Mouse (Mus musculus) midbrain, embryonic 12.5 days (tissue): Measurements from ENCODE around the gene Trpc1. TPM values are rescaled to one million over a fixed set of nuclear protein-coding genes. Genes with fewer than 3 reads are reported as not detected.

Experiments
- ATAC-seq: fragments of 200-750 bp; cut with Nextera tagmentation; 2 replicates; pipeline ENCODE4 v1.8.0; 2017; ENCODE audit warnings: low read depth, moderate TSS enrichment, moderate library complexity; ENCODE audit not compliant: low FRiP score
- H3K27ac ChIP-seq: fragments of 300-500 bp; sonication (generic); replicated peaks from 2 replicates; pipeline ENCODE4 v1.5.1; 2016; ENCODE audit warnings: mild to moderate bottlenecking
- H3K27me3 ChIP-seq: fragments of 300-500 bp; sonication (generic); 2 replicates; pipeline ENCODE4 v1.6.1; 2016; ENCODE audit warnings: mild to moderate bottlenecking
- H3K36me3 ChIP-seq: fragments of 300-500 bp; sonication (generic); 2 replicates; pipeline ENCODE4 v1.6.1; 2016
- H3K4me1 ChIP-seq: fragments of 300-500 bp; sonication (generic); 2 replicates; pipeline ENCODE4 v1.6.1; 2016
- H3K4me2 ChIP-seq: fragments of 300-500 bp; sonication (generic); replicated peaks from 2 replicates; pipeline ENCODE4 v1.6.1; 2016; ENCODE audit warnings: mild to moderate bottlenecking, moderate library complexity
- H3K4me3 ChIP-seq: fragments of 300-500 bp; sonication (generic); 2 replicates; pipeline ENCODE4 v1.5.1; 2016; ENCODE audit warnings: mild to moderate bottlenecking
- H3K9ac ChIP-seq: fragments of 300-500 bp; sonication (generic); replicated peaks from 2 replicates; pipeline ENCODE4 v1.6.1; 2016; ENCODE audit warnings: mild to moderate bottlenecking, moderate library complexity
- H3K9me3 ChIP-seq: fragments of 300-500 bp; sonication (generic); 2 replicates; pipeline ENCODE4 v1.6.1; 2016; ENCODE audit warnings: mild to moderate bottlenecking
- WGBS: fragments of 180-500 bp; shearing (Covaris S2); methylation state at CpG from one replicate; pipeline ENCODE4 v1.1.7; 2016; 5-methylcytosine and 5-hydroxymethylcytosine counted together
- polyA plus RNA-seq: library from polyadenylated mRNA; unstranded; fragments of >200 nt; fragmentation: Nextera tagmentation; extraction: Ambion mirVana; gene quantifications from 2 replicates; pipeline ENCODE4 v1.2.1, GENCODE M21; 2016

Gene Trpc1
- polyA plus RNA-seq, 1 experiment from 2014 or later = 6.1 TPM

DNA sequence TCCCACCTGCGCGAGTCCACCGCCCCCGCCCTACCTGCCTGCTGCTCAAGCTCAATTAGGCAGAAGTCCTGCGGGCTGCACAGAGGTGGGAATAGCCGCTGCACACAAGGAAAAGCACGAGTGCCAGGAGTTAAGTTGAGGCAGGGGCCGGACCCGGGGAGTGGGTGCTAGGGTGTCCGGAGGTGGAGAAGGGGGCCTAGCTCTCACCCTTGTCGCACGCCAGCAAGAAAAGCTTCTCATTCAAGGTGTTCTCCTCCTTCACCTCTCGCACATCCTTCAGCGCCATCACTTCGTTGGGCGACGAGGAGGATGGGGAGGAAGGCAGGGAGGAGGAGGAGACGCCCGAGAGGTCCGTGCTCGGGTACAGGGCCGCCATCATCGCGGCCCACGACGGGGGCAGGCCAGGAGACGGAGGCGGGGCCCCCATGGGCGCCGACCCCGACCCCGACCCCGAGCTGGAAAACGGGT lies 680 bp downstream of the Trpc1 start:
- H3K27ac ChIP-seq = no peak overlapping the region
- peaks cover 4% of the 10 kb centered on the region for H3K27me3 ChIP-seq
- 2% methylated on average over 29 of the region's 34 CpGs for WGBS
- peak overlapping the region; percentile 90 for H3K4me3 ChIP-seq
- no peaks in the 10 kb centered on the region for H3K36me3 ChIP-seq
- peak overlapping the region; percentile 77 for H3K4me2 ChIP-seq
- ATAC-seq = peak; percentile 76
- H3K4me1 ChIP-seq = peaks cover 10% of the 10 kb centered on the region
- H3K9me3 ChIP-seq = no peaks in the 10 kb centered on the region
- peak overlapping the region; percentile 82 for H3K9ac ChIP-seq

DNA sequence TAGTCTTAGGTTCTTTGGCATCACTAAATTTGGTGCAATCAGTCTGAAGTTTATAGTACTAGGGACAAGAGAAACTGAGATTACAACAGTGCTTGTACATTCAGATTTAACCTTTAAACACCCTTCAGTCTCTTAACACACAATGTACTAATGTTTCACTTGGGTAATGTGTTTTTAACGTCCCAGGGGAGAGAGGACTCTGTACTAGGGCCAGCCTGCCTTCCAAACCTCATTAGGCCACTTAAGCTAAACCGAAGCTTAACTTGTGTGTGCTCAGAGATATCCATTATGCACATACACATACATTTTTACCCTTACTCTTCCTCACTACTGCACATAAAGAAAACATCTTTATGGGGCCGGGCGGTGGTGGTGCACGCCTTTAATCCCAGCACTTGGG lies 2.9 kb downstream of the Trpc1 start:
- 87% methylated on average over 5 of the region's 5 CpGs for WGBS
- no peak overlapping the region for H3K4me2 ChIP-seq
- H3K4me3 ChIP-seq = no peak overlapping the region
- H3K9me3 ChIP-seq = no peaks in the 10 kb centered on the region
- peaks cover 10% of the 10 kb centered on the region for H3K4me1 ChIP-seq
- H3K27me3 ChIP-seq = peaks cover 4% of the 10 kb centered on the region
- no peak for ATAC-seq
- no peak overlapping the region for H3K27ac ChIP-seq
- H3K36me3 ChIP-seq = no peaks in the 10 kb centered on the region
- no peak overlapping the region for H3K9ac ChIP-seq

DNA sequence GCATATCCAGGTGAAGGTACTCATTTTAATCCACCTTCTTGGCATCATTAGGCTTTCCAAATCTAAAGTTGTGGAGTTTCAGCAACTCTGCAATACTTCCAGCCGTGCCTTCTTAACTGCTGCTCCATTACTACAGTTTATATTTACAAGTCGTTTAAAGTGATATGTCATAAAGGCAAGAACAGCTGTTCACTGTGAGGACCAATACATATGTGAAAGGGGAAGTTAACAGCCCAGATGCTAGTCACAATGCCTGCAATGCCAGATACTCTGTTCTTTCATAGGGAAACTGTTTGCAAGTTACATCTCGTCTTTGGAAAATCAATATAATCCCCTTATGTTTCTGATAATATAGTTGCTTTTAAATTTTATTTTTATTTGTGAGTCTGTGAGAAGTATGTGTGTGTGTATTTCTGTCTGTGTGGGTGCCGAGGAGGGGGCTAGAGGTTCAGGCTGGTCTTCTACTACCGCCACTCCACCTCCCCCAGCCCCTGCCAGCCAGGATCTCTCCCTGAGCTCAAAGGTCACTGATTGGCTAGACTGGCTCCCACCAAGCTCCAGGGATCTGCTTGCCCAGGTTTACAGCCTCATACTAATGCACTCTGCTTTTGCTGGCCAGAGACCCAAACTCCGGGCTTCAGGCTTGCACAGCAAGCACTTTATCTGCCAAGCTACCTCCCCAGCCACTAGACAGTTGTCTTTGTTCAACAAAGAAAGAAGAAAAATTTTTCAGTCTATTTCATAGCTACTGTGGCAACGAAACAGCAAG lies 5.1 kb downstream of the Trpc1 start:
- ATAC-seq = no peak
- Histone ChIP-seq H3K36me3 (no peaks in the 10 kb centered on the region), H3K4me2 (no peak overlapping the region), H3K9ac (no peak overlapping the region), H3K27me3 (peaks cover 4% of the 10 kb centered on the region), H3K27ac (no peak overlapping the region), H3K4me1 (peaks cover 5% of the 10 kb centered on the region; the same call in 1 of the 2 replicates), H3K4me3 (no peak overlapping the region), H3K9me3 (no peaks in the 10 kb centered on the region)
- WGBS = 70% methylated on average over 7 of the region's 7 CpGs

DNA sequence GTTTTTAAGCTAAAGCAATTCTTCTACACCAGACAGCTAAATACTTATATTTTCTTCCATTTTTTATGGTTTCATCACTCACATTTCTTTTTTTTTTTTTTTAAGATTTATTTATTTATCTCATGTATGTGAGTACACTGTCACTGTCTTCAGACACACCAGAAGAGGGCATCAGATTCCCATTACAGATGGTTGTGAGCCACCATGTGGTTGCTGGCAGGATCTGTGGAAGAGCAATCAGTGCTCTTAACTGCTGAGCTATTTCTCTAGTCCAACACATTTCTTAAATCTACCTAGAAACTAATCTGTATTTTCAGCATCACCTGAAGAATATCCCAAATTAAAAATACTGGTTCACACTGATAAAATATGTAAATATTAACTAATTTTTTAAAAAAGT lies 13.9 kb downstream of the Trpc1 start:
- Histone ChIP-seq H3K4me2 (no peak overlapping the region), H3K27ac (no peak overlapping the region), H3K4me1 (no peaks in the 10 kb centered on the region), H3K9ac (no peak overlapping the region), H3K9me3 (no peaks in the 10 kb centered on the region), H3K4me3 (no peak overlapping the region), H3K36me3 (peaks cover 4% of the 10 kb centered on the region; the same call in 1 of the 2 replicates), H3K27me3 (no peaks in the 10 kb centered on the region)
- ATAC-seq = no peak

DNA sequence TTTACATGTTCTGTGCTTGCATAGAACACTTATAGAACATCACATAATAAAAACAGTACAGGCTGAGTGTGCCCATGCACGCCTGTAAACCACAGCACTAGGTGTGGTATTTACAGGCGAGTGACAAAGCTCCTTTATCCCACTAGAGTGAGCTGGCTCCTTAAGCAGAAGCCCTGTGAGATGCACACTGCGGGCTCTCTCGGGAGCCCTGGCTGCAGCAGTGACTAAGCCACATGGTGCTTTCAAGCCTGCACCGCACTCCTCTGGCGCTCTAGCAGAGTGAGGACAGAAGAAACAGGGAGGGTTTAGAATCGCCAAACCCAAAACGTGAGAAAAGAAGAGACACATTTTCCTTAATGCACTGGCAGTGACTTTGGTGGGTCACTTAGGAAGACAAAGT lies 37.6 kb downstream of the Trpc1 start:
- Histone ChIP-seq H3K4me2 (no peak overlapping the region), H3K36me3 (peaks cover 7% of the 10 kb centered on the region; the same call in 1 of the 2 replicates), H3K9ac (no peak overlapping the region), H3K27ac (no peak overlapping the region), H3K27me3 (no peaks in the 10 kb centered on the region), H3K9me3 (no peaks in the 10 kb centered on the region), H3K4me1 (no peaks in the 10 kb centered on the region), H3K4me3 (no peak overlapping the region)
- 30% methylated on average over 8 of the region's 8 CpGs for WGBS
- no peak for ATAC-seq

DNA sequence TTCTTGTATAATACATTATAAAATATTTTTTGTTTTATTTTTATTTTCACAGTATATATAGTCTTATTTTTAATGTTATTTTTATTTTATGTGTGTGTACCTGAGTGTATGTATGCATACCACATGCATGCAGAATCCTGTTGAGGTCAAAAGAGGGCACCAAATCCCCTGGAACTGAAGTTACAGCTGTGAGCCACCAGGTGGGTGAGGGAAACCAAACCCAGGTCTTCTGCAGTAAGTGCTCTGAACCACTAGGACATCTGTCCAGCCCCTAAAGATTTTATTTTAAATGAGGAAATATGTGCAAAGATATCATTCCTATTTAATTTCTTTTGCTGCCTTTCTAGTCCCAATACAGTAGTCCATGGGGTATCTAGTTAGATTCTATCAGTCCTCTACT lies 41.2 kb downstream of the Trpc1 start:
- Histone ChIP-seq H3K27me3 (no peaks in the 10 kb centered on the region), H3K4me1 (no peaks in the 10 kb centered on the region), H3K27ac (no peak overlapping the region), H3K9me3 (no peaks in the 10 kb centered on the region), H3K36me3 (peaks cover 7% of the 10 kb centered on the region; the same call in 1 of the 2 replicates), H3K9ac (no peak overlapping the region), H3K4me2 (no peak overlapping the region), H3K4me3 (no peak overlapping the region)
- no peak for ATAC-seq

DNA sequence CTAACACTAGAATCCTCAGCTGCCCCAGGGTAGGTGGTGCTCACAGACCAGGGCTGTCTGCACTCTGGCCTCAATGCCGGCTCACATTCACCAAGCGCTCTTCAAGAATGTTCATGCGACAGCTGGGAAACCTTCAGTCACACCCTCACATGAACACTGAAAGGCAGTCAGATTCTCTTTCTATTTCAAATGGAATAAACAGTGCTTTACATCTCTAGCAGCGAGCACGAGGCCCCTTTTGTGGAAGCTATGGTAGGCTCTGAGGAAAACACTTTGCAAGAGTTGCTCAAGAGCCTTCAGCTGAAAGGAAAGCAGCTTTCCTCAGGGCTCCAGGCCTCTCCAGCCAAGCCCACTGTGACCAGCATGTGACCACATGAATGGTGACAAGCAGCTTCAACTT lies 44.8 kb downstream of the Trpc1 start:
- no peaks in the 10 kb centered on the region for H3K27me3 ChIP-seq
- H3K4me3 ChIP-seq = no peak overlapping the region
- H3K9ac ChIP-seq = no peak overlapping the region
- no peaks in the 10 kb centered on the region for H3K9me3 ChIP-seq
- 88% methylated on average over 5 of the region's 5 CpGs for WGBS
- no peak overlapping the region for H3K27ac ChIP-seq
- no peak overlapping the region for H3K4me2 ChIP-seq
- no peaks in the 10 kb centered on the region for H3K4me1 ChIP-seq
- ATAC-seq = no peak
- H3K36me3 ChIP-seq = peaks cover 7% of the 10 kb centered on the region; the same call in 1 of the 2 replicates

DNA sequence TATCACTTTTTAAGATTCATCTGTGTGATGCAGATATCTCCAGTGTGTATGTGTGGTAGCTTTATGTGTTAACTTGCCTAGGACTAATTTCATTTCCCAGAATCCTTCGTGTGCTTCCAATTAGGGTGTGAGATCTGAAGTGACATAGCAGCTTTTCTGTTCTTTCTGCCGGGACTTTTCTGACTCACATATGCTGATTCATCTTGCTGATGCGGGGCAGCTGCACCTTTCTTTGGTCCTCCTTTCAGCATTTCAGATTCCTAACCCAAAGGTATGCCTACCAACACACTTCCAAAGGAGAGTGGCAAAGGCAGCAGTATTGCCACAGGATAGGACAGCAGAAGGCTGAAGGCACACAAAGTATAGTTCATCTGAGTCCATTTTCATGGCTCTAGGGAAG lies 46.1 kb downstream of the Trpc1 start:
- Histone ChIP-seq H3K4me2 (no peak overlapping the region), H3K27me3 (no peaks in the 10 kb centered on the region), H3K36me3 (peaks cover 2% of the 10 kb centered on the region; the same call in 1 of the 2 replicates), H3K27ac (no peak overlapping the region), H3K4me1 (no peaks in the 10 kb centered on the region), H3K4me3 (no peak overlapping the region), H3K9ac (no peak overlapping the region), H3K9me3 (no peaks in the 10 kb centered on the region)
- WGBS = 91% methylated on average over 3 of the region's 3 CpGs
- ATAC-seq = no peak

DNA sequence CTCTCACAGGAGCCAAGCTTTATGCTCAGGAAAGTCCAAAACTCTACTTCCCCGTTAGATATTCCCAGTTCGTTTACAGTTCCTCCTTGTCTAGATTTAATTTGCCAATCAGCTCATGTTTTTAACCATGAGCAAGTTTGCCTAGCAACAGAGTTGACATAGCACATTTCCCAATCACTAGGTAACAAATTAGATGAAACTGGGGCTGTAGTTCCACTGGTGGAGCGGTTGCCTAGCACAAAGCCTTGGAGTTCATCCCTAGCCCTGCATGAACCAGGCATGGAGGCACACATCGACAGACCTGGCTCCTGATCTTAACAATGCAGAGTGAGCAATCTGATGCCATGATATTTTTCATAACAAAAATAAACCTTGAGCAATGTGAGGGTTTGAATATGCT lies 50.9 kb downstream of the Trpc1 start:
- Histone ChIP-seq H3K4me3 (no peak overlapping the region), H3K36me3 (no peaks in the 10 kb centered on the region), H3K9ac (no peak overlapping the region), H3K9me3 (no peaks in the 10 kb centered on the region), H3K27ac (no peak overlapping the region), H3K4me1 (no peaks in the 10 kb centered on the region), H3K27me3 (no peaks in the 10 kb centered on the region), H3K4me2 (no peak overlapping the region)
- no peak for ATAC-seq
- 79% methylated on average over 4 of the region's 4 CpGs for WGBS

DNA sequence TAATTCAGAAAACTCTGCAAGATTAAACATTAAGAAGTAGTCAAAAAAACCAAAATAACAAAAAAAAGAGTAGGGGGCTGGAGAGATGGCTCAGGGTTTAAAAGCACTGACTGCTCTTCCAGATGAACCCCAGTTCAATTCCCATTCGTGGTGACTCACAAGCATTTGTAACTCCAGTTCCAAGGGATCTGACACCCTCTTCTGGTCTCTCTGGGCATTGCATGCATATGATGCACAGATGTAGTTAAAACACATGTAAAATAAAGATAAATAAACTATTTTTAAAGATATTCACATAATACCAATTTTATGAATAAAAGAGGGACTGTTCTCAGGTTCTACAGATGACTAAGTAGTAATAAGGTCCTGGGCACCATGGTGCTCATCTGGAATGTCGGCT lies 52.4 kb downstream of the Trpc1 start:
- H3K4me1 ChIP-seq = no peaks in the 10 kb centered on the region
- H3K27me3 ChIP-seq = no peaks in the 10 kb centered on the region
- H3K4me3 ChIP-seq = no peak overlapping the region
- no peaks in the 10 kb centered on the region for H3K36me3 ChIP-seq
- 61% methylated on average over 2 of the region's 2 CpGs for WGBS
- H3K27ac ChIP-seq = no peak overlapping the region
- H3K4me2 ChIP-seq = no peak overlapping the region
- no peak for ATAC-seq
- no peaks in the 10 kb centered on the region for H3K9me3 ChIP-seq
- no peak overlapping the region for H3K9ac ChIP-seq

DNA sequence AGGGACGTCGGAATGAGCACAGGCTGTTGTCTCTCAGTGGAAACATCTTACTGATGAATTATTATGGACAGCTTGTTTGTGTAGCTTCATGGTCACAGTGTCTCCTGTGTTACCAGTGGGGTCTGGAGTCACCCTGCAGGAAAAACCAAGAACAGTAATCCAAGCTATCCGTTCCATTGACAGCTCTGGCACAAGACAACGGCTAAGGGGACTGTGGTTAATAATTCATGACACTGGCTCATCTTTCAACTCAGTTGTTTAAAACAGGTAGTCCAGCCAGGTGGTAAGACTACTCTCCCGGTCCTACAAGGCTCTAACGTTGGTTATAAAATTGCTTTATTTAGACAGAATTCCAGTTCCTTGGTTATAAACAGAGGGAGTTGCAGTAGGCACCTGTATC lies 53.6 kb downstream of the Trpc1 start:
- Histone ChIP-seq H3K9ac (no peak overlapping the region), H3K9me3 (no peaks in the 10 kb centered on the region), H3K27me3 (no peaks in the 10 kb centered on the region), H3K36me3 (no peaks in the 10 kb centered on the region), H3K27ac (no peak overlapping the region), H3K4me1 (no peaks in the 10 kb centered on the region), H3K4me2 (no peak overlapping the region), H3K4me3 (no peak overlapping the region)
- no peak for ATAC-seq
- 81% methylated on average over 6 of the region's 6 CpGs for WGBS

DNA sequence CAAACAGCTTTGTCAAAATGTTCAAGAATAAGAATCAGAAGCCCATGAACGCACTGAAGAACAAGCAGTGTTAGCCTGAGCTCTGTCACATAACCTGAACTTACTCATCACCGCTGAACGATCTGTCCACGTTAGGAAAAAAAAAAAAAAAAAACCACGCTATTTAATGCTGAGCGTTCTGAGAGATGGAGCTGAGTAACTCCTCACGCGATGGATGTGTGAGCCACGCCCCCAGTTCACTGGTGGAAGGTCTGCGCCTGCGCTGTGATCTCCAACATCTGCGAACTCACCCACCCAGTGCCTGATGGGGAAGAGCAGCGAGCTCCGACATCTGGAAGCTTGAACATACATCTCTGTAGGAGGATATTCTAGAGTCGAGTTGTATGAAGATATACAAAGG lies 55.2 kb downstream of the Trpc1 start:
- Histone ChIP-seq H3K4me1 (no peaks in the 10 kb centered on the region), H3K36me3 (no peaks in the 10 kb centered on the region), H3K9ac (no peak overlapping the region), H3K9me3 (no peaks in the 10 kb centered on the region), H3K4me2 (no peak overlapping the region), H3K27ac (no peak overlapping the region), H3K27me3 (no peaks in the 10 kb centered on the region), H3K4me3 (no peak overlapping the region)
- ATAC-seq = no peak
- WGBS = 93% methylated on average over 15 of the region's 15 CpGs

DNA sequence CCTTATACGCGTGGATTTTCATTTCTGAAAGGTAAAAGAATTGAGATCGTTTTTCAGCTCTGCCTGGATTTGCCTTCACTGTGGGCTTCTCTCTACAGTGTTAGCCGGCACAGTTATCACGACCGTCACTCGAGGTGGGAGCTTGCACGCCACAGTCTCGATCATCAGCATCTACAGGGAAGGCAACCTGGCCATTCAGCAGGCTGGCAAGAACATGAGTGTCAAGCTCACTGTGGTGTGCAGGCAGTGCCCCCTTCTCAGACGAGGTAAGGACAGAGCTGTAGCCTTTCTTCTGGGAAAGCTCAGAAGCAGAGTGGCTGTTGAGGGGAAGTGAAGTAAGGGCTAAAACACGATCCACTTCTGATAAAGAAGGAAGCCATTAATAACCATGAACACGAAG lies 55.6 kb downstream of the Trpc1 start:
- Histone ChIP-seq H3K4me3 (no peak overlapping the region), H3K27ac (no peak overlapping the region), H3K4me1 (no peaks in the 10 kb centered on the region), H3K9ac (no peak overlapping the region), H3K4me2 (no peak overlapping the region), H3K36me3 (no peaks in the 10 kb centered on the region), H3K27me3 (no peaks in the 10 kb centered on the region), H3K9me3 (no peaks in the 10 kb centered on the region)
- 90% methylated on average over 12 of the region's 12 CpGs for WGBS
- no peak for ATAC-seq
